Mouse (Mus musculus) kidney, adult 2 months (tissue): Measurements from ENCODE around the gene Olfr160.

Source experiments
- CTCF ChIP-seq: fragments of 200-500 bp; conservative IDR thresholded peaks from 2 replicates; pipeline ENCODE4 v1.5.1; 2011; ENCODE audit warnings: low read depth, mild to moderate bottlenecking, control low read depth, low read length, moderate library complexity, mixed read lengths; ENCODE audit not compliant: insufficient read depth, insufficient read length
- POLR2A ChIP-seq: fragments of 200-500 bp; IDR thresholded peaks from one replicate; pipeline ENCODE4 v1.6.1; 2011; ENCODE audit warnings: low read depth, low read length, control low read depth

- no peak for TF ChIP-seq POLR2A
- no peak for TF ChIP-seq CTCF
Observed at GRCm38 (mm10) chr9:37675287-37675686, 40.8 kb downstream of the Olfr160 start.
